Mouse (Mus musculus): ENCODE results near the gene Prl. TPM values are rescaled to one million over a fixed set of nuclear protein-coding genes. Genes with fewer than 3 reads are reported as not detected.

Gene Prl
- polyA plus RNA-seq (2015; fragmentation: Nextera tagmentation; extraction: Ambion mirVana): not detected in 2 replicates

- no peak for ATAC-seq
- no peak for TF ChIP-seq EP300 (IDR thresholded peaks at IDR 0.05; ENCODE audit: low read depth)
- no peak for TF ChIP-seq CTCF (IDR thresholded peaks at IDR 0.05; ENCODE audit: low read depth)
- no peak for DNase-seq
Measured at GRCm38 (mm10) chr13:27057270-27057669, at the start of gene Prl. Gene Prl (plus strand): TSS chr13:27057570.

GRCm38 (mm10) chr13:27026614-27027013 lies 30.8 kb upstream of the Prl start:
- ATAC-seq (no peak), DNase-seq (no peak)
- no peaks in the 10 kb centered on the region for H3K36me3 ChIP-seq (replicated peaks; ENCODE audit: insufficient read depth, low read length)
- H3K9me3 ChIP-seq (ENCODE audit: low read length): no peaks in the 10 kb centered on the region
- WGBS (ENCODE audit: insufficient replicate concordance): 63% methylated on average over 1 of the region's 1 CpGs
- TF ChIP-seq EP300 (IDR thresholded peaks at IDR 0.05; ENCODE audit: low read depth) (no peak), CTCF (IDR thresholded peaks at IDR 0.05; ENCODE audit: low read depth) (no peak)
- H3K9ac ChIP-seq (replicated peaks): no peak overlapping the region
- no peaks in the 10 kb centered on the region for H3K27me3 ChIP-seq (ENCODE audit: insufficient read depth, low read length)
- no peak overlapping the region for H3K4me2 ChIP-seq (ENCODE audit: low read depth, low read length)
- no peaks in the 10 kb centered on the region for H3K4me1 ChIP-seq (ENCODE audit: insufficient read depth)
- H3K27ac ChIP-seq (ENCODE audit: low read depth): no peak overlapping the region
- H3K4me3 ChIP-seq (ENCODE audit: low read depth, low read length): no peak overlapping the region

More at GRCm38 (mm10) chr13:27057270-27057669, at the start of gene Prl:
- Histone ChIP-seq H3K9me3 (ENCODE audit: low read length) (no peaks in the 10 kb centered on the region), H3K36me3 (replicated peaks; ENCODE audit: insufficient read depth, low read length) (no peaks in the 10 kb centered on the region), H3K27ac (ENCODE audit: low read depth) (no peak within 1 kb of the TSS), H3K4me2 (ENCODE audit: low read depth, low read length) (no peak within 1 kb of the TSS), H3K4me3 (ENCODE audit: low read depth, low read length) (no peak within 1 kb of the TSS), H3K4me1 (ENCODE audit: insufficient read depth) (no peaks in the 10 kb centered on the region), H3K9ac (replicated peaks) (no peak within 1 kb of the TSS), H3K27me3 (ENCODE audit: insufficient read depth, low read length) (no peaks in the 10 kb centered on the region)
- WGBS (ENCODE audit: insufficient replicate concordance): 70% methylated on average over 1 of the region's 1 CpGs

- no peak overlapping the region for H3K27ac ChIP-seq (ENCODE audit: low read depth)
- WGBS (ENCODE audit: insufficient replicate concordance): 79% methylated on average over 1 of the region's 1 CpGs
- DNase-seq (no peak), ATAC-seq (no peak)
- TF ChIP-seq EP300 (IDR thresholded peaks at IDR 0.05; ENCODE audit: low read depth) (no peak), CTCF (IDR thresholded peaks at IDR 0.05; ENCODE audit: low read depth) (no peak)
- H3K36me3 ChIP-seq (replicated peaks; ENCODE audit: insufficient read depth, low read length): no peaks in the 10 kb centered on the region
- H3K4me3 ChIP-seq (ENCODE audit: low read depth, low read length): no peak overlapping the region
- H3K27me3 ChIP-seq (ENCODE audit: insufficient read depth, low read length): no peaks in the 10 kb centered on the region
- no peaks in the 10 kb centered on the region for H3K4me1 ChIP-seq (ENCODE audit: insufficient read depth)
- H3K4me2 ChIP-seq (ENCODE audit: low read depth, low read length): no peak overlapping the region
- no peaks in the 10 kb centered on the region for H3K9me3 ChIP-seq (ENCODE audit: low read length)
- H3K9ac ChIP-seq (replicated peaks): no peak overlapping the region
Measured at GRCm38 (mm10) chr13:27027376-27027775, 30.0 kb upstream of the Prl start.

GRCm38 (mm10) chr13:27028501-27029240 lies 28.7 kb upstream of the Prl start:
- Histone ChIP-seq H3K4me3 (ENCODE audit: low read depth, low read length) (no peak overlapping the region), H3K27me3 (ENCODE audit: insufficient read depth, low read length) (no peaks in the 10 kb centered on the region), H3K4me2 (ENCODE audit: low read depth, low read length) (no peak overlapping the region), H3K9me3 (ENCODE audit: low read length) (no peaks in the 10 kb centered on the region), H3K4me1 (ENCODE audit: insufficient read depth) (no peaks in the 10 kb centered on the region), H3K9ac (replicated peaks) (no peak overlapping the region), H3K36me3 (replicated peaks; ENCODE audit: insufficient read depth, low read length) (no peaks in the 10 kb centered on the region), H3K27ac (ENCODE audit: low read depth) (no peak overlapping the region)
- ATAC-seq (no peak), DNase-seq (no peak)
- TF ChIP-seq CTCF (IDR thresholded peaks at IDR 0.05; ENCODE audit: low read depth) (no peak), EP300 (IDR thresholded peaks at IDR 0.05; ENCODE audit: low read depth) (no peak)
- 67% methylated on average over 2 of the region's 2 CpGs for WGBS (ENCODE audit: insufficient replicate concordance)

- no peak for DNase-seq
- H3K27me3 ChIP-seq (ENCODE audit: insufficient read depth, low read length): no peaks in the 10 kb centered on the region
- no peaks in the 10 kb centered on the region for H3K4me1 ChIP-seq (ENCODE audit: insufficient read depth)
- H3K9ac ChIP-seq (replicated peaks): no peak overlapping the region
- 53% methylated on average over 4 of the region's 4 CpGs for WGBS (ENCODE audit: insufficient replicate concordance)
- H3K4me2 ChIP-seq (ENCODE audit: low read depth, low read length): no peak overlapping the region
- TF ChIP-seq EP300 (IDR thresholded peaks at IDR 0.05; ENCODE audit: low read depth) (no peak), CTCF (IDR thresholded peaks at IDR 0.05; ENCODE audit: low read depth) (no peak)
- H3K9me3 ChIP-seq (ENCODE audit: low read length): no peaks in the 10 kb centered on the region
- H3K4me3 ChIP-seq (ENCODE audit: low read depth, low read length): no peak overlapping the region
- no peaks in the 10 kb centered on the region for H3K36me3 ChIP-seq (replicated peaks; ENCODE audit: insufficient read depth, low read length)
- ATAC-seq: no peak
- H3K27ac ChIP-seq (ENCODE audit: low read depth): no peak overlapping the region
Measured at GRCm38 (mm10) chr13:27031101-27031852, 26.1 kb upstream of the Prl start.

GRCm38 (mm10) chr13:27031853-27032240 lies 25.5 kb upstream of the Prl start:
- no peak overlapping the region for H3K9ac ChIP-seq (replicated peaks)
- no peaks in the 10 kb centered on the region for H3K4me1 ChIP-seq (ENCODE audit: insufficient read depth)
- no peak overlapping the region for H3K4me2 ChIP-seq (ENCODE audit: low read depth, low read length)
- ATAC-seq (no peak), DNase-seq (no peak)
- H3K36me3 ChIP-seq (replicated peaks; ENCODE audit: insufficient read depth, low read length): no peaks in the 10 kb centered on the region
- no peak overlapping the region for H3K4me3 ChIP-seq (ENCODE audit: low read depth, low read length)
- H3K9me3 ChIP-seq (ENCODE audit: low read length): no peaks in the 10 kb centered on the region
- no peak overlapping the region for H3K27ac ChIP-seq (ENCODE audit: low read depth)
- H3K27me3 ChIP-seq (ENCODE audit: insufficient read depth, low read length): no peaks in the 10 kb centered on the region
- no peak for TF ChIP-seq CTCF (IDR thresholded peaks at IDR 0.05; ENCODE audit: low read depth)
- TF ChIP-seq EP300 (IDR thresholded peaks at IDR 0.05; ENCODE audit: low read depth): no peak
- 74% methylated on average over 1 of the region's 1 CpGs for WGBS (ENCODE audit: insufficient replicate concordance)
